Mouse (Mus musculus) kidney, embryonic 15.5 days (tissue): ENCODE data around the gene Btbd8. TPM values are rescaled to one million over a fixed set of nuclear protein-coding genes. Genes with fewer than 3 reads are reported as not detected.

Experiments
- ATAC-seq: fragments of 200-750 bp; cut with Nextera tagmentation; replicated peaks from 2 replicates; pipeline ENCODE4 v1.8.0; 2017; ENCODE audit warnings: moderate TSS enrichment; ENCODE audit not compliant: low FRiP score
- H3K27ac ChIP-seq: fragments of 300-500 bp; sonication (generic); 2 replicates; pipeline ENCODE4 v1.5.1; 2015; ENCODE audit warnings: mild to moderate bottlenecking, inconsistent platforms
- H3K27me3 ChIP-seq: fragments of 300-500 bp; sonication (generic); 2 replicates; pipeline ENCODE4 v1.6.1; 2015; ENCODE audit warnings: inconsistent platforms
- H3K36me3 ChIP-seq: fragments of 300-500 bp; sonication (generic); 2 replicates; pipeline ENCODE4 v1.6.1; 2015; ENCODE audit warnings: inconsistent platforms
- H3K4me1 ChIP-seq: fragments of 300-500 bp; sonication (generic); 2 replicates; pipeline ENCODE4 v1.6.1; 2015; ENCODE audit warnings: inconsistent platforms
- H3K4me2 ChIP-seq: fragments of 300-500 bp; sonication (generic); 2 replicates; pipeline ENCODE4 v1.6.1; 2015; ENCODE audit warnings: moderate library complexity, mild to moderate bottlenecking, inconsistent platforms
- H3K4me3 ChIP-seq: fragments of 300-500 bp; sonication (generic); replicated peaks from 2 replicates; pipeline ENCODE4 v1.5.1; 2015; ENCODE audit warnings: mild to moderate bottlenecking, inconsistent platforms
- H3K9ac ChIP-seq: fragments of 300-500 bp; sonication (generic); 2 replicates; pipeline ENCODE4 v1.6.1; 2015; ENCODE audit warnings: mild to moderate bottlenecking, inconsistent platforms
- H3K9me3 ChIP-seq: fragments of 300-500 bp; sonication (generic); replicated peaks from 2 replicates; pipeline ENCODE4 v1.6.1; 2016; ENCODE audit warnings: inconsistent platforms
- whole genome bisulfite sequencing: fragments of 180-500 bp; shearing (Covaris S2); methylation state at CpG from one replicate; pipeline ENCODE4 v1.1.7; 2015; ENCODE audit warnings: mixed read lengths; 5-methylcytosine and 5-hydroxymethylcytosine counted together
- polyA plus RNA-seq: library from polyadenylated mRNA; unstranded; fragments of >200 nt; fragmentation: Nextera tagmentation; extraction: Ambion mirVana; gene quantifications from 2 replicates; pipeline ENCODE4 v1.2.1, GENCODE M21; 2015

Gene Btbd8
- polyA plus RNA-seq, 1 experiment from 2014 or later, result 4.8 TPM

DNA sequence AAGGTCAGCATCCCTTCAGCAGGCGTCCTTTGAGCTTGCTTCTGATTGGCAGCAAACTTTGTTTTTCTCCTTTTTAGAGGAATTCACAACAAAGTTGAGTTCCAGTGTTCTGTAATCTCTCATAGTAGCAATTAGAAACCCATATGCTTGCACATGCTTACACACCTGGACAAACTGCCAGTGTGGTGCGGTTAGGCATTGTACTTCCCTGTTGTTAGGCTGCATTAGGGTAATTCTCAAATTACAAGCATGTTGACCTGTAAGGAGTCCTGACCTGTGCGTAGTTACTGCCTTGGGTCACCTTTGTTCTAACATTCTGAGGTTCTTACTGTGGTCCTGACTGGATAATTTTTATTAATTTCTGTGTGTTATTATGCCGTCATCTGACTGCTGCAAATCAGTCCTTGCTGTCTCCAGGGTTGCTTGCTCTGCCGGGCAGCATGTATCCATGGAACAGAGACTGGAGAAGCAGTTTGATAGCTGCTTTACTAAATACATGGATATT is 61.1 kb downstream of the Btbd8 start:
- H3K4me1 ChIP-seq, result no peaks in the 10 kb centered on the region
- no peak overlapping the region for H3K27ac ChIP-seq
- H3K36me3 ChIP-seq, result peaks cover 3% of the 10 kb centered on the region; the same call in 1 of the 2 replicates
- no peaks in the 10 kb centered on the region for H3K27me3 ChIP-seq
- no peak overlapping the region for H3K9ac ChIP-seq
- H3K4me2 ChIP-seq, result no peak overlapping the region
- H3K4me3 ChIP-seq, result no peak overlapping the region
- WGBS, result 63% methylated on average over 5 of the region's 5 CpGs
- no peaks in the 10 kb centered on the region for H3K9me3 ChIP-seq
- ATAC-seq, result no peak

DNA sequence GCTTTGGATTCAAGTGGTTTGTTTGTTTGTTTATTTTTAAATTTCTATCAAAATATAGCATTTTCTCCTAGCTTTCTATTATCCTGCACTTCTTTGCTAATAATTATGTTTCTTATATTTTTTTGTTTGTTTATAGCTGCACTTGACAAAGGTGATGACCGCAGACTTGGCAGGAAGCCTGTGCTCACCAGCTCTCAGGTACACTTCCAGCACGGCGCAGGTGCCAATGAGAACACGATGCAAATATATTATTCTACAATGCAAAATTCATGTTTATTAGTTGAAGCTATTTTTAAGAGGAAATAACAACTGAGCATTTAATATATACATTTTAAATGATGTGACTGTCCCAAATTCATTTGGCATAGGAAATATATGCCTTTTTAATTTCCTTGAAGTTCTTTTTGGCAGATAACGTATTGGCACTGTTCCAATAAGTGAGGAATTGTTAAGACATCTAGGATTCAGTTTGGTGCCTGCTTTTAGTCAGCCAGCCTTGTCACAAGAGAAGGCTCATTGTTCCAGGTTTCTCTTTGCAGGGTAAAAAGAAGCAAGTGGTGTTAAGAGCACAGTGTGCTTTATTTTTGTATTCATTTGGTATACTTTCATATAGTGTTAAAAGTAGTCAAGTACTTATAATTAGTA is 62.2 kb downstream of the Btbd8 start:
- no peak overlapping the region for H3K9ac ChIP-seq
- no peak overlapping the region for H3K27ac ChIP-seq
- no peaks in the 10 kb centered on the region for H3K4me1 ChIP-seq
- WGBS, result 90% methylated on average over 5 of the region's 5 CpGs
- no peak overlapping the region for H3K4me2 ChIP-seq
- H3K27me3 ChIP-seq, result no peaks in the 10 kb centered on the region
- ATAC-seq, result no peak
- no peaks in the 10 kb centered on the region for H3K9me3 ChIP-seq
- H3K4me3 ChIP-seq, result no peak overlapping the region
- H3K36me3 ChIP-seq, result no peaks in the 10 kb centered on the region

DNA sequence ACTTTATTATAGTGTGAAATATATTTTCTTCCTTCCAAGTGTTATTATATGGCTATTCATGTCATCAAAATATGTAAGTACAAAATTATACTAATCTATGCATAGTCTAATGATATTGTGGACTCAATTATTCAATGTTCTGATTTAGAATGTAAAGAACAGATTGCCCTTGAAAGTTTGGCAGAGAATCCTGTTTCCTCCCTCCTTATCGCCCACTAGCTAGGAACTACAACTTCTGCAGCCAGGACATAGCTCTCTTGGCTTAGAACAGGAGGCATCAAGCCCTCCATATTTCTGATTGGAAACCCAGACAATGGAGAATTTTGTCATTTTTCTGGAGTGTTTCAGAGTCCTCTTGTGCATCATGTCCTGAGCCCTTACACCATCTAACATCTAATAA is 62.9 kb downstream of the Btbd8 start:
- Histone ChIP-seq H3K27me3 (no peaks in the 10 kb centered on the region), H3K9ac (no peak overlapping the region), H3K4me2 (no peak overlapping the region), H3K27ac (no peak overlapping the region), H3K4me1 (no peaks in the 10 kb centered on the region), H3K9me3 (no peaks in the 10 kb centered on the region), H3K4me3 (no peak overlapping the region), H3K36me3 (no peaks in the 10 kb centered on the region)
- WGBS, result 93% methylated on average over 1 of the region's 1 CpGs
- no peak for ATAC-seq

DNA sequence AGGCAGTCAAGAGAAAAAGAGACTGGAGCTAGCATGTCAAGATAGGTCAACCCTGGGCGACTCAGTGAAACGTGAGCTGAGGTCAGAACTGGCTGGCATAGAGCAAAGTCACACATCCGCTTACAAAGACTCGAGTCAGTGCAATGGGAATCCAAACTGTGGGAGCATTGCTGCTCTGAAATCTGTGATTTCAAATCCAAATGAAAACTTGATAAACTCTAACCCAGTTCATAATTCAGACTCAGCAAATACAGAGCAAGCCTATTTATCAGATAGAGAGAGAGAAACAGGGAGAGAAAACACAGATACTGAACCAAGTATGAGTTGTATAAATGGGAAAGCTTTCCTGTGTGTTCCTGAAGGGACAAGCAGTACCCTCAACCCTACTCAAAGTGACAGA is 69.5 kb downstream of the Btbd8 start, which contains the start of gene Gm42669:
Gene Gm42669, plus strand, starts transcription at position 301 of the 400 bp plus-strand sequence.
- ATAC-seq, result no peak
- 67% methylated on average over 4 of the region's 4 CpGs for WGBS
- no peaks in the 10 kb centered on the region for H3K9me3 ChIP-seq

DNA sequence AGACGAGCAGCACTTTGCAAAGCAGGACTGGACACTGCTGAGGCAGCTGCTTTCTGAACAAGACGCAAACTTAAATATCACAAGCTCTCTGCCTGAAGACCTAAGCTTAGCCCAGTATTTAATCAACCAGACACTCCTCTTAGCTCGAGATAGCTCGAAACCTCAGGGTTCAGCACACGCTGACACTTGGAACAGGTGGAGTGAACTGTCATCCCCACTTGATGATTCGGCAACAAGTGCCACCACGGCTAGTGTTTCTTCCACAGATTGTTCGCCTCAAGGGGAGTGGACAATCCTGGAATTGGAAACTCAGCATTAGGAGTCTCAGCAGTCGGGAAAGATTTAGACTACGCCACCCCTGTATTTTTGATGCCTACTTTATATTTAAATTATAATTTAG is 72.7 kb downstream of the Btbd8 start:
- 86% methylated on average over 10 of the region's 10 CpGs for whole genome bisulfite sequencing
- Histone ChIP-seq H3K36me3 (no peaks in the 10 kb centered on the region), H3K27ac (no peak overlapping the region), H3K4me3 (no peak overlapping the region), H3K4me2 (no peak overlapping the region), H3K27me3 (no peaks in the 10 kb centered on the region), H3K9me3 (no peaks in the 10 kb centered on the region), H3K9ac (no peak overlapping the region), H3K4me1 (no peaks in the 10 kb centered on the region)
- ATAC-seq, result no peak

More for the DNA sequence above, 69.5 kb downstream of the Btbd8 start, which contains the start of gene Gm42669:
- Histone ChIP-seq H3K4me1 (no peaks in the 10 kb centered on the region), H3K9ac (no peak within 1 kb of the TSS), H3K27me3 (no peaks in the 10 kb centered on the region), H3K4me2 (no peak within 1 kb of the TSS), H3K27ac (no peak within 1 kb of the TSS), H3K36me3 (no peaks in the 10 kb centered on the region), H3K4me3 (no peak within 1 kb of the TSS)

DNA sequence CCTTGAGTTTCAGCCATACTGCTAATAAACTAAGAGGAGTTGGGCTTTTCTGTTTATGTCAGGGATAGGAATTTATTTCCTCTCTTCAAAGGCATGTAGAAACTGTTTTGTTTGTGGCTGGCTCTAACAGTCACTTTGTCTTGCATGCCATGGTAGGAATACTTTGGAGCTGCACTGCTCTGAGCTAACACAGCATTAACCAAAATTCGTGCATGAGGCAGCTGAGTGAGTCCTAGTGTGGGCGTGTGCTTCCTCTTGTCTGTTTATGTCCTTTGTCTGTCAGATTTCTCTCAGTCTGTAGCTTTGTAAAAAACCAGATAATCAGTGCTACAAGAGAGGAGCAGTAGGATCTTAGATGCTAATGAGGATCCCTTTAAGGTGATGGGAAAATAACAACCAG is 73.5 kb downstream of the Btbd8 start:
- WGBS, result 58% methylated on average over 2 of the region's 2 CpGs
- no peak overlapping the region for H3K27ac ChIP-seq
- H3K4me1 ChIP-seq, result no peaks in the 10 kb centered on the region

DNA sequence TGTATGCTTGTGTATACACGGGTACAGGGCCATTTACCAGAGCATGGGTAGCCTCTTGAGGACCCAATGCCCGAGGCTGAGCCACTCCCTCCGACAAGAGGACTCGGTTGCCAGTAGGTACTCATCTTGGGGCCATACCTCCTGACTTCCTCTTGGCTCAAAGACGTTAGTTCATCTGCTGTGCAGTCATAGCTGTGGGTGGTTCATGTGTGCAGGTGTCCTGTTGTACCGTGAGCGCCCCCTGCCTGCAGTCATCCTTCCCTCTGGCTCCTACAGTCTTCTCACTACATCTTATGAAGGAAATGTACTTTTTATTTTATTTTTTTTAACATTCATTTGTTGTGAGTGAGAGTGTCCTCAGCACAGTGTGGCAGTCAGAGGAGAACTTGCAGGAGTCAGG is 75.8 kb downstream of the Btbd8 start:
- no peak for ATAC-seq
- 51% methylated on average over 7 of the region's 7 CpGs for WGBS
- no peak overlapping the region for H3K4me3 ChIP-seq

More for the DNA sequence above, 73.5 kb downstream of the Btbd8 start:
- no peak overlapping the region for H3K4me3 ChIP-seq
- no peaks in the 10 kb centered on the region for H3K36me3 ChIP-seq
- H3K9me3 ChIP-seq, result no peaks in the 10 kb centered on the region
- no peak overlapping the region for H3K9ac ChIP-seq
- ATAC-seq, result no peak
- H3K27me3 ChIP-seq, result no peaks in the 10 kb centered on the region
- H3K4me2 ChIP-seq, result no peak overlapping the region

DNA sequence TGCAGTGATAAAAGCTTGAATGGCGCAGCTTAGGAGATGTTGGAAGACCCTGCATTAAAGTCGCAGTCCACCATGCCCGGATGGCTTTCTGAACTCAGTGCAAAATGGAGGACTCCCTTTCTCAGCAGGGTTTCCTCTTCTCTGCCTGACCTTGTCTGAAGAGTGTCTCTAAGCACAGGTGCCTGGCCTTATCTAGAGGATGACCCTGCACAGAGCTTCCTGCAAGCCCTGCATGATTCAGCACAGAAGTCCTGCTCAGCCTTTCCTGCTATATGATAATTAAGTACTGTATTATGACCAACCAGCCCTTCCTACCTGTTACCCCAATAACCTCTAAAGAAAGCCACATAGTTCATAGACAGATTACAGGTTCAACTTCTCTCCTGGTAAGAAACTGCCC is 77.7 kb downstream of the Btbd8 start:
- Histone ChIP-seq H3K27me3 (no peaks in the 10 kb centered on the region), H3K36me3 (no peaks in the 10 kb centered on the region), H3K4me1 (no peaks in the 10 kb centered on the region), H3K27ac (no peak overlapping the region), H3K9ac (no peak overlapping the region), H3K9me3 (no peaks in the 10 kb centered on the region), H3K4me2 (no peak overlapping the region), H3K4me3 (no peak overlapping the region)
- 96% methylated on average over 3 of the region's 3 CpGs for WGBS
- no peak for ATAC-seq

More for the DNA sequence above, 75.8 kb downstream of the Btbd8 start:
- Histone ChIP-seq H3K36me3 (no peaks in the 10 kb centered on the region), H3K27me3 (no peaks in the 10 kb centered on the region), H3K4me1 (no peaks in the 10 kb centered on the region), H3K4me2 (no peak overlapping the region), H3K9ac (no peak overlapping the region), H3K27ac (no peak overlapping the region), H3K9me3 (no peaks in the 10 kb centered on the region)

DNA sequence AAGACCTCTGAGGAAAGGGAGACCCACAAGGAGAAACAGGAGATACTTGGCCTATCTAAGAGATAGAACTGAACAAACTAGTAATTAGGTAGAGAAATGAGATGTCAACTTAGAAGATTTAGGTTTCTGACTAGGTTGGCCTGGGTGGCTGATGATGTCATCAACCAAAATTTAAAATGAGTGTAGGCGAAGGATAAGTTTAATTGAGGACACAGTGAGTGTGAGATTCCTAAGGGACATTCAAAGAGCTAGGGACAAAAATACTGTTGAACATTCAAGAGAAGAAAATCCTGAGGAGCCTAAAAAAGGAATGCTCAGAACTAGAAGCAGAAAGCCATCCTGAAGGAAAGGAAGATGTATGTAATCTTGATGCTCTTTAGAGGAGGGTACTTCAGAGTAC is 78.3 kb downstream of the Btbd8 start:
- ATAC-seq, result no peak
- Histone ChIP-seq H3K4me3 (no peak overlapping the region), H3K4me1 (no peaks in the 10 kb centered on the region), H3K9ac (no peak overlapping the region), H3K27ac (no peak overlapping the region), H3K4me2 (no peak overlapping the region), H3K9me3 (no peaks in the 10 kb centered on the region), H3K36me3 (no peaks in the 10 kb centered on the region), H3K27me3 (no peaks in the 10 kb centered on the region)
- WGBS, result 89% methylated on average over 1 of the region's 1 CpGs

DNA sequence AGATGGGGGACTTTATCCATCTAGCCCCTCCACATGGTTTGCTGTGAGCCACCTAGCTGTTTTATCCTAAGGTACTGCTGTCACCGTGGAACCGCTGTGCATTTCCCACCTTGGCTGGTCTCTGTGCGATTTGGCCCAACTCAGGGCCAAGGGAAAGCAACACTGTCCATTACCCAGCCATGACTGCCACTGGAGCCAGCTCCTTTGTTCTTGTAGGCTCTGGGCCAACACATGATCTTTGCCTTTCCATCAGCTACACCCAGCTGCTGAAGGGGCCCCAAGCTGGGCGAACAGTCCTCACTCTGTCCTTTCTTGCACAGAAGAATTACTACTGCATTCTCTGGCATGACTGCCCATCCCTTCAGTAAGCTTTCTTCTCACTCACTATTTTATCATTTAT is 80.8 kb downstream of the Btbd8 start:
- Histone ChIP-seq H3K9ac (no peak overlapping the region), H3K27me3 (no peaks in the 10 kb centered on the region), H3K9me3 (no peaks in the 10 kb centered on the region), H3K4me3 (no peak overlapping the region), H3K4me1 (no peaks in the 10 kb centered on the region), H3K27ac (no peak overlapping the region), H3K36me3 (no peaks in the 10 kb centered on the region), H3K4me2 (no peak overlapping the region)
- 89% methylated on average over 4 of the region's 4 CpGs for WGBS
- ATAC-seq, result no peak

DNA sequence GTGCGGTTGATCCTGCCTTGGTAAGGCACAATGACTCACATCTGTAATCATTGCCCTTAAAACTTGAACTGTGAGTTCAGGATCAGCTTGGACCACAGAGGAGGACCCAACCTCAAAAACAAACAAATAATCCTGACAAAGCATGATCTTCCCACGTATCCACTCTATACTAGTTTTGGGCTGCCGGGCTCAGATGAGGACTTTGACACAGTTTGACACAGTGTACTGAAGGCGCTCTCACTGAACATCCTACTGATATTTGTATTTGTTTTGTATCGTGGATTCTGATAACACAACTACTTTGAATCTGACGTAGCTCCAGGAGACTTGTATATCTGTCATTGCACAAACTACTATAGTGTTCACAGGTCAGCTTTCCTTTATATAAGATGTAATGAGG is 83.6 kb downstream of the Btbd8 start:
- Histone ChIP-seq H3K36me3 (no peaks in the 10 kb centered on the region), H3K9me3 (no peaks in the 10 kb centered on the region), H3K4me3 (no peak overlapping the region), H3K9ac (no peak overlapping the region), H3K27ac (no peak overlapping the region), H3K4me2 (no peak overlapping the region), H3K27me3 (no peaks in the 10 kb centered on the region), H3K4me1 (no peaks in the 10 kb centered on the region)
- ATAC-seq, result no peak
- 89% methylated on average over 6 of the region's 6 CpGs for WGBS

DNA sequence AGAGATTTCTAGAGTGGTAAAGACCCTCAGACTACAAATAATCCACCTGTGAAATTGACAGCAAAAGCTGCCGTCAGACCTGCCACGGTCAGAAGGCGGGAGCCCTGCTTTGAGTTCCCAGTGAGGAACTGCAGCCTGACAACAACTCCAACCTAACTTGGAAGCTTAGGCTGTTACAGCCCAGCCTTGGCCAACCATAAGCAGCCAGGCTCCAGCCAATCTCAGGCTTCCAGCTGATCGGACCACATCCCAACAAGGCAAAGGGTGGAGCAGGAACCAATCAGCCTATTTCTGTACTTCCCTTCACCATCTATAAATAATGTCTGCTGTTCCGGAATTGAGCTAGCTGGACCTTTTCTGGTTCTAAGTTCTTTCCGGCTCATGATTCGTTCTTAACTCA is 84.1 kb downstream of the Btbd8 start:
- Histone ChIP-seq H3K4me3 (no peak overlapping the region), H3K9me3 (no peaks in the 10 kb centered on the region), H3K9ac (no peak overlapping the region), H3K4me1 (no peaks in the 10 kb centered on the region), H3K27ac (no peak overlapping the region), H3K27me3 (no peaks in the 10 kb centered on the region), H3K36me3 (no peaks in the 10 kb centered on the region), H3K4me2 (no peak overlapping the region)
- ATAC-seq, result no peak
- WGBS, result 72% methylated on average over 7 of the region's 7 CpGs

DNA sequence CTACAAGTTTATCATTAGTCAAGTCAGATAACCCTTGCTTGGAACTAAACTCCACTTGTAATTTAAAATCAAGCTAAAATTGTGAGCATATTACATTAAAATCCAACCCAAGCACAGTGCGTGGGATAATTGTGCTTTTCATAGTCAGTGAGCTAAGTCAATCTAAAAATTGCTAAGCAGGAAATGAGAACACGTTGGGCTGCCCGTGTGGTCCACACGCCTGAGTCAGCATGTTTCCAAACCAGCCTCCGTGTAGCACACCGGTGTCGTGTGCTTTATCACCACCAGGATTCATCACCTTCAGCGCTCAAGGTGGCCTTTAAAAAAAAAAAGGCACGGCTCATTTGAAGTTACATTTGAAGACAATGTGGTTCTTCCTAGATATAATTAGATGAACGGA is 86.5 kb downstream of the Btbd8 start:
- Histone ChIP-seq H3K4me1 (no peaks in the 10 kb centered on the region), H3K4me3 (no peak overlapping the region), H3K9me3 (no peaks in the 10 kb centered on the region), H3K27ac (no peak overlapping the region), H3K36me3 (no peaks in the 10 kb centered on the region), H3K9ac (no peak overlapping the region), H3K4me2 (no peak overlapping the region), H3K27me3 (no peaks in the 10 kb centered on the region)
- WGBS, result 79% methylated on average over 10 of the region's 10 CpGs
- no peak for ATAC-seq
